Mouse (Mus musculus) lung, adult 2 months (tissue): ENCODE measurements around the gene Myo1b.

ENCODE experiments used
- CTCF ChIP-seq: fragments of 200-500 bp; IDR thresholded peaks from 2 replicates; pipeline ENCODE4 v1.5.1; 2011; ENCODE audit warnings: mild to moderate bottlenecking, low read length, control low read depth; ENCODE audit not compliant: insufficient read depth
- POLR2A ChIP-seq: fragments of 200-500 bp; IDR thresholded peaks from 2 replicates; pipeline ENCODE4 v1.6.1; 2011; ENCODE audit warnings: low read depth, mild to moderate bottlenecking, control low read depth, low read length, borderline replicate concordance; ENCODE audit errors: extremely low read depth

DNA sequence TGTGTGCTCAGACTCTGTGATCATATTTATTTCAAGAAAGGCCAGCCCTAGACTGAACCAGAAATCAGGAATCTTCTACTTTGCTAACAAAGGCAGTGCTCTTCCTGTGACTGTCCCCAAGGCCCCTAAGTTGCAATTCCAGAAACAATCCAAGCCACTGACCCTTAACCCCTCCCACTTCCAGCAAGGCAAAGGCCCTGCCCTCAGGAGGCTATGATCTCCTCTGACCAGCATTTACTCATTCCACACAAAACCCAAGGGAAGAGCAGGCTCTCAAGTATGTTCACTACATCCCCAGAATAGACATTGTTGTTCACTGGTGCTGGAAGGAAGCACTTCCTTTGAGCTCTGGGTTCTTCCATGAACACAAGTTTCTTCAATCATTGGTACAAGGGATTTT lies 135.5 kb downstream of the Myo1b start:
- TF ChIP-seq CTCF: no peak
- no peak for TF ChIP-seq POLR2A
